Mouse (Mus musculus) lung, embryonic 14.5 days (tissue): Measurements from ENCODE around the gene Sept1. TPM values are rescaled to one million over a fixed set of nuclear protein-coding genes. Genes with fewer than 3 reads are reported as not detected.

Experiments used
- ATAC-seq: fragments of 200-750 bp; cut with Nextera tagmentation; 2 replicates; pipeline ENCODE4 v1.8.0; 2017; ENCODE audit warnings: mild to moderate bottlenecking, moderate TSS enrichment, moderate library complexity; ENCODE audit not compliant: insufficient read depth
- DNase-seq: peaks from one replicate; pipeline ENCODE4 v3.0.0-alpha.2; 2015
- H3K27ac ChIP-seq: fragments of 300-500 bp; sonication (generic); 2 replicates; pipeline ENCODE4 v1.5.1; 2014; ENCODE audit warnings: low read depth, mild to moderate bottlenecking, moderate library complexity
- H3K27me3 ChIP-seq: fragments of 300-500 bp; sonication (generic); 2 replicates; pipeline ENCODE4 v1.6.1; 2014; ENCODE audit warnings: low read length, control low read depth; ENCODE audit not compliant: insufficient read depth
- H3K36me3 ChIP-seq: fragments of 300-500 bp; sonication (generic); 2 replicates; pipeline ENCODE4 v1.6.1; 2014; ENCODE audit warnings: control low read depth; ENCODE audit not compliant: insufficient read depth
- H3K4me1 ChIP-seq: fragments of 300-500 bp; sonication (generic); 2 replicates; pipeline ENCODE4 v1.6.1; 2014; ENCODE audit warnings: antibody characterized with exemption, control low read depth; ENCODE audit not compliant: insufficient read depth
- H3K4me2 ChIP-seq: fragments of 300-500 bp; sonication (generic); 2 replicates; pipeline ENCODE4 v1.6.1; 2014; ENCODE audit warnings: mild to moderate bottlenecking
- H3K4me3 ChIP-seq: fragments of 300-500 bp; sonication (generic); 2 replicates; pipeline ENCODE4 v1.5.1; 2014; ENCODE audit warnings: low read depth, low read length
- H3K9ac ChIP-seq: fragments of 300-500 bp; sonication (generic); 2 replicates; pipeline ENCODE4 v1.6.1; 2014
- H3K9me3 ChIP-seq: fragments of 300-500 bp; sonication (generic); 2 replicates; pipeline ENCODE4 v1.6.1; 2016; ENCODE audit warnings: low read depth, low read length, control low read depth
- CTCF ChIP-seq: IDR thresholded peaks from 2 replicates; pipeline ENCODE4 v1.5.1; 2016; ENCODE audit warnings: antibody characterized with exemption, low read depth
- WGBS: fragments of 180-500 bp; shearing (Covaris S2); extraction: QIAGEN DNeasy Blood & Tissue Kit; methylation state at CpG from one replicate; pipeline ENCODE4 v1.1.7; 2014; 5-methylcytosine and 5-hydroxymethylcytosine counted together
- polyA plus RNA-seq: library from polyadenylated mRNA; unstranded; fragments of >200 nt; fragmentation: Nextera tagmentation; extraction: Ambion mirVana; gene quantifications from 2 replicates; pipeline ENCODE4 v1.2.1, GENCODE M21; 2014

The Sept1 gene
- polyA plus RNA-seq, 1 experiment from 2014 or later = 20.3 TPM

- Histone ChIP-seq H3K4me1 (no peaks in the 10 kb centered on the region), H3K9ac (no peak overlapping the region), H3K27me3 (no peaks in the 10 kb centered on the region), H3K27ac (no peak overlapping the region), H3K36me3 (peaks cover 21% of the 10 kb centered on the region), H3K9me3 (no peaks in the 10 kb centered on the region), H3K4me3 (no peak overlapping the region), H3K4me2 (no peak overlapping the region)
- WGBS = 65% methylated on average over 4 of the region's 4 CpGs
- DNase-seq = peak; percentile 90
- peak; percentile 84 for TF ChIP-seq CTCF
- no peak for ATAC-seq
Observed at GRCm38 (mm10) chr7:127228615-127229303, 4.2 kb downstream of the Sept1 start.

- Histone ChIP-seq H3K4me3 (no peak overlapping the region), H3K4me2 (no peak overlapping the region), H3K36me3 (peaks cover 12% of the 10 kb centered on the region), H3K9me3 (0 out of 2 replicates have a peak, but pooled peaks cover 3% of the 10 kb centered on the region), H3K4me1 (no peaks in the 10 kb centered on the region), H3K27me3 (no peaks in the 10 kb centered on the region), H3K9ac (no peak overlapping the region), H3K27ac (no peak overlapping the region)
- WGBS = 79% methylated on average over 11 of the region's 11 CpGs
- ATAC-seq (no peak), DNase-seq (no peak)
- TF ChIP-seq CTCF = no peak
Observed at GRCm38 (mm10) chr7:127225147-127225995, 7.6 kb downstream of the Sept1 start.

DNA sequence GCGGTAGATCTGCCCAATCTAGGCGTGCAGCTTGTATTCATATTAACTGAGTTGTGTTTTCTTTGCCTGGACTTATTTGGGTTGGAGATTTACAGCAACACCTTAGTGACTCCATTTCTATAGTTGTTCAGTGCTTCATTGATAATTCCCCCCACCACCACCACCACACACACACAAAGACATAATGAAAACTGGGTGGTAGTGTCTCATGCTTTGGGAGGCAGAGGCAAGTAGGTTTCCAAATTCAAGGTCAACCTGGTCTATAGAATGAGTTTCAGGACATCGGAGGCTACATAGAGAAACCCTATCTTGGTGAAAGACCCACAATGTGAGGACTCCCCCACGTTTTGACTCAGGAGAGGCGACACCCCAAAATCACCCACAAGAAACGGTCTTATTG, 8.3 kb downstream of the Sept1 start:
- no peak overlapping the region for H3K4me3 ChIP-seq
- no peaks in the 10 kb centered on the region for H3K27me3 ChIP-seq
- WGBS = 90% methylated on average over 6 of the region's 6 CpGs
- no peak for ATAC-seq
- H3K27ac ChIP-seq = no peak overlapping the region
- H3K9me3 ChIP-seq = 0 out of 2 replicates have a peak, but pooled peaks cover 3% of the 10 kb centered on the region
- DNase-seq = no peak
- peaks cover 6% of the 10 kb centered on the region; the same call in 1 of the 2 replicates for H3K36me3 ChIP-seq
- no peak overlapping the region for H3K9ac ChIP-seq
- no peaks in the 10 kb centered on the region for H3K4me1 ChIP-seq
- no peak for TF ChIP-seq CTCF
- no peak overlapping the region for H3K4me2 ChIP-seq

GRCm38 (mm10) chr7:127223515-127224478, 9.1 kb downstream of the Sept1 start:
- Histone ChIP-seq H3K4me2 (no peak overlapping the region), H3K9me3 (0 out of 2 replicates have a peak, but pooled peaks cover 3% of the 10 kb centered on the region), H3K27me3 (no peaks in the 10 kb centered on the region), H3K4me3 (no peak overlapping the region), H3K9ac (no peak overlapping the region), H3K27ac (no peak overlapping the region), H3K4me1 (no peaks in the 10 kb centered on the region), H3K36me3 (no peaks in the 10 kb centered on the region)
- ATAC-seq = no peak
- 76% methylated on average over 6 of the region's 6 CpGs for WGBS
- DNase-seq = no peak
- no peak for TF ChIP-seq CTCF

DNA sequence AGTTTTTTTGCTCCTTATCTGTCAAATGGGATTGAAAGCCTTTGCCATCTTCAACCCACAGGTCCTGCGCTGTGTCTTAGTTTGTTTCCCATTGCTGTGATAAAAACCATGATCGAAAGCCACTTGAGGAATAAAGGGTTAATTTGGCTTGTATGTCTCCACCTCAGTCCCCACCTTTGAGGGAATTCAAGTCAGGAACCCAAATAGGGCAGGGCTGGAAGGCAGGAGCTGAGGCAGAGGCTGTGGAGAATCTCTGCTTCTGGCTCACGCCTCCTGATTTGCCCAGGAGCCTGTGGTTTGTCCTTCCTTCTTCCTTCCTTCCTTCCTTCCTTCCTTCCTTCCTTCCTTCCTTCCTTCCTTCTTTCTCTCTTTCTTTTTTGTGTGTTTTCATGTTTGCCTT, 9.8 kb downstream of the Sept1 start:
- DNase-seq = no peak
- no peaks in the 10 kb centered on the region for H3K4me1 ChIP-seq
- H3K9me3 ChIP-seq = 0 out of 2 replicates have a peak, but pooled peaks cover 3% of the 10 kb centered on the region
- no peak for ATAC-seq
- H3K27me3 ChIP-seq = no peaks in the 10 kb centered on the region
- H3K27ac ChIP-seq = no peak overlapping the region
- no peak for TF ChIP-seq CTCF
- no peak overlapping the region for H3K4me2 ChIP-seq
- no peak overlapping the region for H3K9ac ChIP-seq
- WGBS = 95% methylated on average over 3 of the region's 3 CpGs
- H3K4me3 ChIP-seq = no peak overlapping the region
- H3K36me3 ChIP-seq = no peaks in the 10 kb centered on the region

DNA sequence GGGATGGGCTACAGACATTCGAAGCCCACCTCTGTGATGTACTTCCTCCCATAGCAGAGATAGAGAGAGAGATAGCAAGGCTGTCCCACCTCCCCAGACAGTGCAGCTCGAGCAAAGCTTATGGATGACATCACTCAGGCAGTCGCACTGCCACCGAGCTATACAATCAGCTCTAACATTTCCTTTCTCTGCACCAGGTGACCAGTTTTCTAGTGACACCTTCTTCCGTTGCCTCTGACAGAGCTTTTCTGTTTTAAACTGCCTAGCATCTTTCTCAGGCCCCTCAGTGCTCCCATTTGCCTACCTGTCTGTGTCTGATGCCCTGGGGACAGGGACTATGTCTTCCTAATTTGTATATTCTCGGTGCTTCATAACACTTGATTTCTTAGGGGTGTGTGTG, 12.5 kb downstream of the Sept1 start:
- Histone ChIP-seq H3K9ac (no peak overlapping the region), H3K4me2 (no peak overlapping the region), H3K27me3 (no peaks in the 10 kb centered on the region), H3K9me3 (0 out of 2 replicates have a peak, but pooled peaks cover 3% of the 10 kb centered on the region), H3K36me3 (no peaks in the 10 kb centered on the region), H3K4me3 (no peak overlapping the region), H3K27ac (no peak overlapping the region), H3K4me1 (no peaks in the 10 kb centered on the region)
- DNase-seq (no peak), ATAC-seq (no peak)
- 79% methylated on average over 6 of the region's 6 CpGs for WGBS
- TF ChIP-seq CTCF = no peak
